Mouse (Mus musculus) left cerebral cortex, postnatal 36 days (tissue): ENCODE measurements around the gene Rps19. TPM values are rescaled to one million over a fixed set of nuclear protein-coding genes. Genes with fewer than 3 reads are reported as not detected.
"Not testable (repeated sequence)": the region's sequence is repeated elsewhere in the genome, so short reads cannot be mapped to it uniquely, and the experiment has no call there.

Experiments used
- DNase-seq, 2 experiments: peaks; one replicate each; pipeline ENCODE4 v3.0.0; 2021 to 2022; ENCODE audit warnings: low spot score in 2 of 2, mixed read lengths in 1 of 2
- intact Hi-C: fragments of 180-260 bp; cut with DNase I; formaldehyde crosslinking; loops from one replicate; pipeline ENCODE4 v1.15.1; 2025
- total RNA-seq, 2 experiments: library from RNA; stranded (reverse); gene quantifications; 2 replicates each; pipeline ENCODE4 v1.2.3; 2021

Rps19 gene
- total RNA-seq: 100 to 1,000 TPM; 456 to 499 TPM

- intact Hi-C loops: loop anchor here (10.0 kb wide), 2 partner anchors 191 to 431 kb away; partner anchors contain the start of genes Grik5, Megf8 and Zfp574
- DNase-seq: peak; percentile 95 to 96
Observed at GRCm38 (mm10) chr7:24883896-24884692, at the start of gene Rps19. TSS of gene Rps19 (plus strand) at chr7:24884371.

- not testable (repeated sequence) for DNase-seq
- intact Hi-C loops: loop anchor here (5.0 kb wide), 1 partner anchor 738 kb away; no protein-coding TSS in a partner anchor
Observed at GRCm38 (mm10) chr7:24838732-24839409, 45.3 kb upstream of the Rps19 start.

- DNase-seq: no peak
- intact Hi-C loops: loop anchor here (5.0 kb wide), 1 partner anchor 738 kb away; no protein-coding TSS in a partner anchor
Observed at GRCm38 (mm10) chr7:24839410-24839808, 44.8 kb upstream of the Rps19 start.

- DNase-seq: no peak
- intact Hi-C loops: no loop called here
Observed at GRCm38 (mm10) chr7:24840331-24840730, 43.8 kb upstream of the Rps19 start.

- intact Hi-C loops: no loop called here
- DNase-seq: no peak
Observed at GRCm38 (mm10) chr7:24841009-24841408, 43.2 kb upstream of the Rps19 start.

GRCm38 (mm10) chr7:24844144-24844543 is 40.0 kb upstream of the Rps19 start:
- no peak for DNase-seq
- intact Hi-C loops: no loop called here

- no peak for DNase-seq
- intact Hi-C loops: no loop called here
Observed at GRCm38 (mm10) chr7:24845181-24845580, 39.0 kb upstream of the Rps19 start.

- intact Hi-C loops: no loop called here
- no peak for DNase-seq
Observed at GRCm38 (mm10) chr7:24845713-24846112, 38.5 kb upstream of the Rps19 start.

- DNase-seq, intact Hi-C loops: not testable (repeated sequence)
Observed at GRCm38 (mm10) chr7:24846576-24846975, 37.6 kb upstream of the Rps19 start.

- peak; percentile 37 to 49 for DNase-seq
- intact Hi-C loops: no loop called here
Observed at GRCm38 (mm10) chr7:24850162-24850561, 34.0 kb upstream of the Rps19 start.

GRCm38 (mm10) chr7:24850899-24851303 is 33.3 kb upstream of the Rps19 start:
- DNase-seq: no peak
- intact Hi-C loops: no loop called here

GRCm38 (mm10) chr7:24851596-24852325 is 32.4 kb upstream of the Rps19 start:
- intact Hi-C loops: no loop called here
- DNase-seq: no peak

GRCm38 (mm10) chr7:24852557-24853232 is 31.5 kb upstream of the Rps19 start:
- intact Hi-C loops: no loop called here
- DNase-seq: no peak

GRCm38 (mm10) chr7:24853233-24853563 is 31.0 kb upstream of the Rps19 start:
- no peak for DNase-seq
- intact Hi-C loops: no loop called here

- no peak for DNase-seq
- intact Hi-C loops: no loop called here
Observed at GRCm38 (mm10) chr7:24853695-24854094, 30.5 kb upstream of the Rps19 start.

GRCm38 (mm10) chr7:24856460-24857120 is 27.6 kb upstream of the Rps19 start:
- intact Hi-C loops: no loop called here
- DNase-seq: no peak

GRCm38 (mm10) chr7:24859234-24859633 is 24.9 kb upstream of the Rps19 start:
- intact Hi-C loops: no loop called here
- no peak for DNase-seq

GRCm38 (mm10) chr7:24861913-24862312 is 22.3 kb upstream of the Rps19 start, which contains the start of gene Gm9844:
TSS of gene Gm9844 (plus strand) at chr7:24862213.
- DNase-seq: no peak
- intact Hi-C loops: no loop called here

- DNase-seq: no peak
- intact Hi-C loops: no loop called here
Observed at GRCm38 (mm10) chr7:24862853-24863252, 21.3 kb upstream of the Rps19 start.
